Mouse (Mus musculus): ENCODE results near the gene Prpf40a. TPM values are rescaled to one million over a fixed set of nuclear protein-coding genes. Genes with fewer than 3 reads are reported as not detected.

Gene Prpf40a
- 20.3 and 22.5 TPM in 2 replicates for polyA plus RNA-seq (2012; ENCODE audit: low replicate concordance)

DNA sequence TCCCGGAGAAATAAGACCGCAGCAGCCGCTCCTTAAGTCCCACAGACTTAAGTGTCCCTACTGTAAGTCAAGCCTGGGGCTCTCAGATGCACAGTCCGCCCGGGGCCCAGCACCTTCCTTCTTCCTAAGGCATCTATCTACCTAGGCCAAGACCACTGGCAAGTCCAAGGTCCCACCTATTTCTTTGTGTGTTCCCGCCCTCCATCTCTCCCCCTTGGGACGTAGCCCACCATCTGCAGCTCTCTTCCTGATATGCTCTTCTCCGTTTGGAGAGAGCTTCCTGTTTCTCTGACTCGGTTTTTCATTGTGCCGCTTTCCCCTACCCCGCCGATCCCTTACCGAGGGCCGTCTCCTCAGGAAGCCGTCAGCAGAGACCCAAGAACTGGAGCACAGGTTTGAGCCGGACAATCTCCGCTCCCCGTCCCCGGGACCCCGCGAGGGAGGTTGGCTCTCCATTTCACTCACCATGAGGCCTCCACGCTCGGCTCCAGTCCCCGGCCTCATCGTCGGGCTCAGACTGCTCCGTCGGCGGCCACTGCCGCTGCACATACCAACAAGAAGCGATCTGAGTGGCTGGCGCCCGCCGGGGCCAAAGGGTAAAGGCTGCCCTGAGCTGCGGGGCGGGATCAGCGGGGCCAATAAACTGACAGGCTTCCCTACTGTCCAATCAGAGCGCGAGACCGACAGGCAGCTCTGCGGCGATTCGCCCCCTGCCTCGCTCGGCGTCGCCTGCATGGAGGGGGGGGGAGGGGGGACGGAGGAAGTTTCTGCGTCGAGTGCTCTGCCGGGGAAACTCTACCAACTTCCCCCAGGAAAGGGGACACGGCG lies at the start of gene Prpf40a:
Gene Prpf40a, minus strand, starts transcription at position 601 of the 828 bp plus-strand sequence.

DNA sequence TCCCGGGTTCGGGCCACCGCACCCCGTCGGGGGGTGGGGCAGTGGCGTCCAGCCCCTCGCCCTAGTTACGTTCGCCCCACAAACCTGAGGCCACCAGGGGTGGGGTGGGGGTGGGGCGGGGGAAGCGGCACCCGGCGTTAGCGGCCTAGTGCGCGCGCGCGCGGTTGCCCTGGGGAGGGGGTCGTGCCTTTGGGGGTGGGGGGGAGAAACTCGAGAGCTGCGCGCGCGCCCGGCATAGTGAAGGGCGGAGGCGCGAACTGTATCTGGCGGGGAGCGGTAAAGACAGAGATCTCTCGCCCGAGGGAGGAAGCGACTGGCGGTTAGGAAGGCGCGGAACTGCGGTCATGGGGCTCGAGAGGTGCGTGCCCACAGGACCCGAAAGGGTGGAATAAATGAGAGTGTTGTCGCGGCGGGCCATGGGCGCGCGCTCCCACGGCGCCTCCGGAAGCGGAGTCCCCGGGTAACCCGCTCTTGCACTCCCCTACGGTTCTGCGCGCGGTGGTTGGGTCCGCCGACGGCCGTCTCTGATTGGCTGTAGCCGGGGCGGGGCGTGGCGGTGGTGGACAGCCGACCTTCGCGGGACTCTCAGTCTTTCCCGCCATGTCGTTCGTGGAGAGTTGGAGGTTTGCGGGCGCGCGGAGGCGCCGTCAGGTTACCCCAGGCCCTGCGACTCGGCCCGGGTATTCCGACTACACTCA lies 588 bp upstream of the Prpf40a start, which contains the start of gene Arl6ip6:
Gene Arl6ip6, plus strand, starts transcription at position 204 of the 698 bp plus-strand sequence.

Other genes starting within 250 kb of the Prpf40a start
- gene Arl6ip6, start 442 bp upstream of the Prpf40a start, polyA plus RNA-seq (2012; ENCODE audit: low replicate concordance): 29.2 and 35.9 TPM in 2 replicates